In the genomic region with DNA sequence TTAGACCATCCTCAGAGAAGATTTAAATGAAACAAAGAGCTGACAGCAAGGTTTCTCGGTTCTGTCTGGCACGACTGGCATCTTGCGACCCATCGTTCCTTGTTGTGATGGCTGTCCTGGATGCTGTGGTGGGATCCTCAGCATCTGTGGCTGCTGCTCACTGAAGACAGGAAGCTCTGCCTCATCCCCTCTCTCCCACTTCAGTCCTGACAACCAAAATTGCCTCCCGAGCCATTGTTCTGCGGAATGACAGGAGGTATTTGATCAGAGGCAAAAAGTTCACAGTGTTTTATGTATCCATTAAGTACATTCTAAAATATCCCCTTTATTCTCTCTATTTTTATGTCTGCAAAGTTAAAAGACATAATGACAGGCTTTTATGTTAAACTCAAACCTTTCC, we compare ENCODE assay signal across 27 mouse cellular contexts.
"Had no signal": no experiment of that assay in that cellular context is flagged by ENCODE, and none has a peak within 500 bp of the region (broad histone marks: within the 10 kb centered on the region; RNA-seq: fewer than 3 reads in every experiment).

No protein-coding gene starts in this region.

- H3K27ac ChIP-seq: heart, adult 2 months; heart, embryonic 13.5 days; heart, embryonic 15.5 days; hindbrain, embryonic 13.5 days; hindbrain, embryonic 15.5 days; intestine, embryonic 15.5 days; layer of hippocampus, adult 2 months; left cerebral cortex, adult 2 months; limb, embryonic 10.5 days; limb, embryonic 12.5 days; liver, embryonic 13.5 days; liver, embryonic 15.5 days had no signal

- H3K4me2 ChIP-seq: heart, embryonic 11.5 days; heart, embryonic 13.5 days; heart, embryonic 15.5 days; hindbrain, embryonic 13.5 days; hindbrain, embryonic 15.5 days; intestine, embryonic 15.5 days; limb, embryonic 12.5 days; liver, embryonic 11.5 days; liver, embryonic 13.5 days; liver, embryonic 15.5 days had no signal

- H3K9ac ChIP-seq: heart, embryonic 13.5 days; heart, embryonic 15.5 days; hindbrain, embryonic 13.5 days; hindbrain, embryonic 15.5 days; intestine, embryonic 15.5 days; limb, embryonic 12.5 days; liver, embryonic 13.5 days; liver, embryonic 15.5 days had no signal

- H3K27me3 ChIP-seq: heart, embryonic 13.5 days; heart, embryonic 15.5 days; hindbrain, embryonic 13.5 days; hindbrain, embryonic 15.5 days; intestine, embryonic 15.5 days; limb, embryonic 12.5 days; liver, embryonic 13.5 days; liver, embryonic 15.5 days had no signal

- H3K9me3 ChIP-seq: heart, embryonic 13.5 days; heart, embryonic 15.5 days; hindbrain, embryonic 13.5 days; hindbrain, embryonic 15.5 days; intestine, embryonic 15.5 days; limb, embryonic 10.5 days; limb, embryonic 12.5 days; liver, embryonic 13.5 days; liver, embryonic 15.5 days had no signal

- H3K4me3 ChIP-seq: heart, adult 2 months; heart, embryonic 13.5 days; heart, embryonic 15.5 days; hindbrain, embryonic 13.5 days; hindbrain, embryonic 15.5 days; intestine, embryonic 15.5 days; layer of hippocampus, adult 2 months; left cerebral cortex, adult 2 months; limb, embryonic 10.5 days; limb, embryonic 12.5 days; liver, embryonic 13.5 days; liver, embryonic 15.5 days had no signal

- ATAC-seq: inflammation-experienced regulatory T-cells, adult 6 months; intestine, embryonic 15.5 days; intestine, postnatal 0 days had no signal

- H3K36me3 ChIP-seq: heart, embryonic 13.5 days; heart, embryonic 15.5 days; hindbrain, embryonic 13.5 days; hindbrain, embryonic 15.5 days; intestine, embryonic 15.5 days; limb, embryonic 10.5 days; limb, embryonic 12.5 days; liver, embryonic 13.5 days; liver, embryonic 15.5 days had no signal

- DNase-seq: gastrocnemius, postnatal 14 days; gastrocnemius, postnatal 36 days; heart, adult 11 months; heart, adult 2 months; heart, postnatal 14 days; heart, postnatal 36 days; kidney, adult 18-20 months; kidney, adult 8-10 months; kidney, postnatal 10 days; kidney, postnatal 25 days; kidney, postnatal 4 days; liver; liver, embryonic 13.5 days had no signal

- H3K4me1 ChIP-seq: heart, embryonic 13.5 days; heart, embryonic 15.5 days; hindbrain, embryonic 13.5 days; hindbrain, embryonic 15.5 days; intestine, embryonic 15.5 days; limb, embryonic 10.5 days; limb, embryonic 12.5 days; liver, embryonic 13.5 days; liver, embryonic 15.5 days had no signal
